Mouse (Mus musculus) heart, adult 10 weeks (tissue): ENCODE measurements around the gene Accs. TPM values are rescaled to one million over a fixed set of nuclear protein-coding genes. Genes with fewer than 3 reads are reported as not detected.

Experiments
- polyA plus RNA-seq: library from polyadenylated mRNA; stranded (reverse); fragments of 350-450 nt; fragmentation: Illumina TruSeq; extraction: RNeasy Lipid Tissue Mini Kit (QIAGEN cat#74804); gene quantifications from one replicate; pipeline ENCODE4 v1.2.3, GENCODE M21; 2014; ENCODE audit warnings: low read depth, low replicate concordance

The Accs gene
- polyA plus RNA-seq = 7.7 TPM

DNA sequence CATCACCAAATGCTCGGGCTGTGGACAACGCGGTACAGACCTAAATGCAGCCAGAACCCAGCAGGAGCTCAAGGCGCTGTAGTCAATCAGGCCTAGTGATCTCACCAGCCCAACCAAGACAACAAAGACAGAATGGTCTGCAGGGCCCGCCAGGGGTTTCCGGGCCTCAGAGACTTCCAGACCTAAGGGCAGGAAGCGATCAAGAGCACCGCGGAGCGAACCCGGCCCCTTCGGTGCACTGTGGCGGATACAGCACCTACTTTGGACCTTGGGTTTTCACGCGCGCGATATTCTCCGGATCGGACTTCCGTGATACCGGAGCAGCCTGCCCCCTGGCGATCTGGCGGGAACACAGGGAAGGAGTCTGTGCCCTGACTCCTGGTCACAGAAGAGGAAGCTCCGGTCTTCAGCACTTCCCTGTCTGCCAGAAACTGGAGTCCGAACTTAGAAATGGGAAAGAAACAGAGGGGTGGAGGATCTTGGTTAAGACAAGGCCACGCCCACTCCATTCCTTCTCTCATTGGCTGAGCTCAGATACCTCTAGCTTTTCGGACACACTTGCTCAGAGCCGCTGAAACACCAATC lies at the start of gene Accs:
Accs (minus strand) TSS at position 439 of the 585 bp plus-strand sequence.

DNA sequence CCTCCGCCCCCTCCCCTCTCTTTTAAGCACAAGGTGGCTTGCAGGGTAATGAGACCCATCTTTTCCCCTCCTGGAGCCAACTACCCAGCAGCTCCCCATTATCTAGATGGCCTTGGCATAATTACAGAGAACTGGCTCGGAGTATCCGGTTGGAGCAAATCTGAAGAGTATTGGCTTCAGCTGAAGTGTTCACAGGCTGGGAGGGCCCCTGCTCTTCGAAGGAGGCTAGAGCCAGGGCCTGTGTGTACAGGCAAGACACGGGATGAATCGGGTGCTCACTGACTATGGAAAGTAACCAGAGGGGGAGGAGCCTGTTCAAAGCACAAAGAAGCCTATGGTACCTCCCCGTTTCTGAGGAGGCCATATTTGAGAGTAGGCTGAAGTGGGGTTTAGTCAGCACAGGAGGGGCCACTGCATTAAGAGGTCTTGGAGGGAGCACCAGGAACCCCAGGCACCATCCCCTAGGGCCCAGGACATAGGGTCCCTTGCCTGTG lies 19.4 kb upstream of the Accs start, which contains the start of gene Accsl:
Accsl (minus strand) TSS at position 51 of the 494 bp plus-strand sequence.

DNA sequence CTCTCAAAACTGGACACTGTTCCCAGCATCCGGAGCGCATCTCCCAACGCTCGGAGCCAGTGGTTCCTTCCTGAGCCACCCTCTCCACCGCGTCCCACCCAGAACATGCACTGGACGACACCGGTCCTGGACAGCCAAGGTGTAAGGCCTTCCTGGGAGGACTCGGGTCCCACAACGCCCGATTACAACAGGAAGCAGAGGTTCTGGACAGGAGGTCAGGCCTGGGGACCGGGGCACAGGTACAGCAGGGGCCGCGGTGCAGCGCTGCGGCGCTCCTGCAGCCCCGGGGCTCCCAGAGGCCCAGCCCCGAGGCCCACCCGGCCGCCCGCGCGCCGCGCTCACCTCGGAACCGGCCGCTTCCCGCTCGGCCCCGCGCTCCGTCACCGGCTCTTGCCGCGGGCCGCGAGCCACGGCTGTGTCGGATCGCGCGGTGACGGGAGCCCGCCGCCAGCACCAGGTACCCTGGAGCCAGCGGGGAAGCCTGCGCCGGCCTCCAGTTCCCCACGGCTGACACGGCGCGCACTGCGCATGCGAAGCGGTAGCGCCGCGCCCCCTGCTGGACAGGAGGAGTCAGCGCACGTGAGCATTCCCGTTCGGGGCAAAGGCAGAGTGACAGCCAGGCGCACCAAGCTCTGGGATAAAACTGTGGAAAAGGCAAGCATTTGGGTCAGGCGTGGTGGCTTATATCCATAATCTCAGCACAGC lies 27.5 kb downstream of the Accs start, which contains the start of gene Ext2:
Ext2 (minus strand) TSS at position 524 of the 705 bp plus-strand sequence.

Other genes with a start within 250 kb of the Accs start
- gene Alx4, start 207.6 kb downstream of the Accs start, polyA plus RNA-seq = 0.26 TPM
- 33.0 TPM for gene Ext2, start 27.4 kb downstream of the Accs start, polyA plus RNA-seq
- not detected for gene Accsl, start 19.2 kb upstream of the Accs start, polyA plus RNA-seq
- gene Gm13889, start 107.3 kb upstream of the Accs start, polyA plus RNA-seq = 6.3 TPM
- gene Gm27027, start 146.4 kb upstream of the Accs start, polyA plus RNA-seq = not detected
- gene Alkbh3, start 160.9 kb upstream of the Accs start, polyA plus RNA-seq = 67.7 TPM